Mouse (Mus musculus): ENCODE data around the gene Msh5.

The Msh5 gene

DNA sequence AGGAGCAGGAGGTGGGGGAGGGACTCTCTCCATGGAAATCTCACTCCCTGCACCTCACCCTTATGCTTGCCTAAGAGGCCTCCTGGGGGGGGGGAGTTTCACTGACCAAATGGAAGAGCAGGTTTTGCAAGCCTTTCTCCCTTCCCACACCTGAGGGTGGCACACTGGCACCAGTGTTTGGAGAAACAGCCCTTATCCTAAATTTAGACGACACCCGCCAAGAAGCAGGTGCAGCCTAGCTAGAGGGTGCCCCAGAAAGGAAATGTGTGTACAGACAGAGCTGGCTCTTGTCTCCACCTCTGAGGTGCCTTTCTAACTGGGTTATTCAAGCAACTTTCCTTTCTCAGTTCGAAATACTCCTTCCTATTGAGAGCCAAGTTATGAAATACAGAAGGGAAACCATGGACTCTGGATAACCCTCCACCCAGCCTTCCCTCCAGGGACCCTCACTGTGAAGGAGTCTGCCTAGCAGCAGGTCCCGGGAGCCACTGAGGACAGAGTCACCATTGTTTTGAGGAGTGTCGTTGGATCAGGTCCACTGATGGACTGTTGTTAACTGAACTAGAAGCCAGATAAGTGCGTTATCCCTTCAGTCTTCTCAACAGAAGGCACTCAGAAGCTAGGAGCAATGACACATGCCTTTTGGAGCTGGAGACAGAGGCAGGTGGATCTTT lies 24.1 kb upstream of the Msh5 start:
- no peak for DNase-seq (ENCODE audit: low read depth)

DNA sequence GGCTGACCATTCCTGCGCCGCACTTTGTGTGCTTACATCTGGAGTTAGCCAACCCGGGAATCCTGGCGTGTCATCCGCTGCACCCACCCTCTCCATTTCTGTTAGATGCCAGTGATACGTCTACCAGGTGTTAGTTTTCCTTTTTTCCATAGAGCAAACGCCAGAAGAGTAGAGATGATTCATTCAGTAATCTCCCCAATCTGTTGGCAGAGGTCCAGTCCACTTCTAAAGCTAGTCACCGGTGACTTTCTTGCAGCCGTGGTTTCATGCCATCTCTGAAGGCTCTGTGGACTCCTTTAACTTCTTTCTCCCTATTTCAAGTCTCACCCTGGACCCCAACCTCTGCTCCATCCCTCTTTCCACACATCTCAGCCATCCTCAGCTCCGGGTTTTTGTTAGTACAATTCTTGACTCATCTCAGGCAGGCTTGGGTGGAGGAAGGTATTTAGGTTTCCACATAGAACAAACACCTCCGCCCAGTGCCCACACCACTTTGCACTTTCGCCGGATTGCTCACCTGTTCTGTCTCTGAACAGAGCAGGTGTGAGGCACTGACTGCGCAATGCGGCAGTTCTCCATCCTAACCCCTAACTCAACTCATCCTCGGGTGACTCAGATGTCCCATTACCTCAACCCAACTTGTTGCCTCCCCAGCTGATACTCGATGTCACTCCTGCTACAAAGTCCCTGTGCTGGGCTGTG lies 21.8 kb upstream of the Msh5 start:
- peak; percentile 52 for DNase-seq (ENCODE audit: low read depth)

DNA sequence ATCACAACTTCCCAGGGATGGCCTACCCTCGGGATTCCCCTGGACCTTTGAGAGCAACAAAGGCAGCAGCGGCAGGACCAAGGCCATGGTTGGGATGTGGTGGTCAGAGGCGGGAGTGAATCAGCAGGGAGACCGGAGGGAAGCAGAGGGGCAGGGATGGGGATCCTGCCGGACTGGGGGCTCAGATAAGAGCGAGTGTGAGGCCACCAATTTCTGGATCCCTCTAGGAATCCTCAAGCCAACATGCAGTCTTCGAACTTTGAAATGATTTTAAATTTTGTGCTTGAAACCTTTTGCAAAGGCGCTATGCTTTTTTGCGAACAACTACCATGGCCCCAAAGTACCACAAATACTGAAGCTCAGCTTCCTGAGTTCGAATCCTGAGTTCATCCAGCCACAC lies 19.5 kb upstream of the Msh5 start, which contains the start of gene Mpig6b:
Gene Mpig6b, minus strand, starts transcription at position 101 of the 400 bp plus-strand sequence.
- DNase-seq (ENCODE audit: low read depth): no peak

DNA sequence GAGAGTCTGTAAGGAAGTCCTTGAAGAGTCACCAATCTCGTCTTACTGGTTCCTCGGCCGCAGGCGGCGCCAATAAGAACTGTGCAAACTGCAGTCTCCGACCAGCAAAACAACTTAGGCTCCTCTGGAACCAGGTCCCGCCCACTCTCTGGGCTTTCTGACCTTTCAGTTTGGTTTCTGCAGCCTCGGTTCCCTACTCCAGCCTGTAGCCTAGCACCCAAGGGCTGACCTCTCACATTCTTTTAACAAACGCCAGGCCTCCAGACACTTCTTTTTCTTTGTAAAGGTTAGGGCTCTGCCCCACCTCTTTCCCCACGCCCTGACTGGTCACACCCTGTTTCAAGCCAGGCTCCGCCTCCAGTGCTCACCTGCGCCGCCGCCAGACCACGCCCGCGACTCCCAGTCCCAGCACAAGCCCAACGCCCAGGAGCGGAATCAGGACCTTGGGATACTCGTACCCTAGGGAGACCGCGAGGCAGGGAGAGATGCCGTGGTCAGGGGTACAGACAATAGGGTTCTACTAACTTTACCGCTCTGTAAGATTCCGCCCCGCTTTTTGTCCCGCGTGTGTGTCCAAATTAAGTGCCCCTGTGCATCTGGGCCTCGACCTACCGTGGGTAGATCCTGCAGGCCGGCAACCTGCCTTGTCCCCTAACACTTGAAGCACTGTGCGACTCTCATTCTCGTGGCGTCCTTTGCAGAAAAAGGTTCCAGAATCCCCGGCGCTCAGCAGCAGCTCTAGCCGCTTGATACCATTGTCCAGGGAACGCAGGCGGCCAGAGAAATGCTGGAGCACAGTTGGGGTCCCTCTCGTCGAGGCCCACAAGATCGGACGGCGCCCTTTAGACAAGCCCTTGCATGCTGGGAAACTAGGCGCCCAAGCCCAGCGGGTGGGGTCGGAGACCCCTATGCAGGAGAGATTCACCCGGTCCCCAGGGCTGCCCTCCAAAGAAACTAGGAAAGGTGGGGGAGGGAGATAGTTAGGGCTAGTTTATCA lies 18.7 kb upstream of the Msh5 start, which contains the start of gene Ly6g6c:
Gene Ly6g6c, plus strand, starts transcription at position 438 of the 997 bp plus-strand sequence.
- no peak for DNase-seq (ENCODE audit: low read depth)

DNA sequence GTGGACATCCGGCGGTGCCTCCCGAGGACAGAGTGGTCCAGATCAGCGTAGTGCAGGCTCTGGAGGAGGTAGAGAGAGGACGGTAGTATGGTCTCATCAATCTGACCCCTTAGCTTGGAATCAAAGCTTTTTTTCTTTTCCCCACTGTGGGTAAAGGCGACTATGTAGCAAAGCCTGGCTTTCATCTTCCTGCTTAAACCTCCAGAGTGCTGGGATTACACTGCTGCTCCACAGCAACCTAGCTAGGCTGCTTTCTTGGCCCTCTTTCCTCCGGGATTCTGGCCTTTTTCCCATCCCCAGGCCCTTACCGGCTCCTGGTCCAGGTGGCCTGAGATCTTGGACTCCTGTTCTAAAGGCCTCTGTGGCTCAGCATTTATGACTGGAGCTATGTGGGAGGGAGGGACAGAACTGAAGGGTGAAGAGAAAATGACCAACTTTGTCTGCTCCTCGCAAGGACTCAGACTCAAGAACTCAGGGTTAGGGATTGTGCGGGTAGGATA lies 17.9 kb upstream of the Msh5 start:
- no peak for DNase-seq (ENCODE audit: low read depth)

DNA sequence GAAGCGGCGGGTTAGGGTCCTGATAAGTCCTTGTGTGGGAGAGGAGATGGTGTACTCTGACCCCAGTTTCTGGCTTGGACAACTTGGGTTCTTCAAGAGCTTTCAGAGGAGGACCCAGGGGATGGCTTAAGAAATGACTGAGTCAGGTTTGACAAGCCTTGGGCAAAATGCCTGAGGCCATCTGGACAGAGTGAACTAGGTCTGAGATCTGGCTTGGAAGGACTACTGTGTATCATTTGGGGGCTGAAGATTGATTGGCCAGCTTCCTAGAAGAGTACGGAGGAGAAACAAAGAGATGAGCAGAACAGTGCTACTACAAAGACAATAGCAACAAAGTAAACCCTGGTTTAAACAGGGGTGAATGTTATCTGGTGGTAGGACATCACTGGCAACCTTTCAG lies 16.9 kb upstream of the Msh5 start:
- DNase-seq (ENCODE audit: low read depth): no peak

DNA sequence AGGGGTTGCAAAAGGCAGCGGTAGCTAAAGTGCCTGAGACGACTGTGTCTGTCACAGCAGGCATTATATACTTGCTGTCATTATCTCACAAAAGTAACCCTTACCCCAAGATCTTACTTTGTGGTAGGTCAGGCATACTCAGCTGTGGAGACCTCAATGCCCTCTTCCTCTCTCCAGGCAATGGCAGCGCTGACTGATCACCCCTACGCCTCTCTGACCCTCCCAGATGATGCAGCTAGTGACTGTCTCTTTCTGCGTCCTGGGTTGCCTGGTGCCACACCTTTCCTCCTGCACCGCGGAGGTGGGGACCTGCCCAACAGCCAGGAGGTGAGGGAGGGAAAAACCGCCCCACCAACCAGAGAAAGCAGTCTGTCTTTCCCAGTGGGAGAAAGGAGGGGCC lies 14.8 kb upstream of the Msh5 start:
- DNase-seq (ENCODE audit: low read depth): no peak

DNA sequence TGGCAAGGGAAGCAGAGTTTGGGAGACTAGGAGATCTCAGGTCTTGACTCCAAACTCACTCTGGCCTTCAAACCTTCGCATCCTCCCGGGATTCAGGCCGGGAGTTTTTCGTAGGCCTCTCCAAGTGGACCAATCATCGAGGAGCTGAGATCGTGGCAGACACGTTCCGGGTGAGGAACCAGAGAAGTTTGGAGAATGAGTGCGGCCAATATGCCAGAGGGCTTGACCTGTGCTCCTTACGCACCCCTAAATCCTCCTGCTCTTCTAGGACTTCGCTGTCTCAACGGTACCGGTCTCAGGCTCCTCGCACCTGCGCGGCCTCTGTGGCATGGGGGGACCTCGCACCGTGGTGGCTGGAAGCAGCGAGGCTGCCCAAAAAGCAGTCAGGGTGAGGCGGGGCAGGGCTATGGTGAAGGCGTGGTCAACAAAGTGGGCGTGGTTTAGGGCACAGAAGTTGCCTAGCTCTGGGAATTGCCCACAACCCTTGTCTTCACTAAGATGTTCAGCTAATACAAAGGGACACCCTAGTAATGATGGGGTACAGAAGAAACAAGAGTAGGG lies 14.3 kb upstream of the Msh5 start:
- DNase-seq (ENCODE audit: low read depth): no peak

DNA sequence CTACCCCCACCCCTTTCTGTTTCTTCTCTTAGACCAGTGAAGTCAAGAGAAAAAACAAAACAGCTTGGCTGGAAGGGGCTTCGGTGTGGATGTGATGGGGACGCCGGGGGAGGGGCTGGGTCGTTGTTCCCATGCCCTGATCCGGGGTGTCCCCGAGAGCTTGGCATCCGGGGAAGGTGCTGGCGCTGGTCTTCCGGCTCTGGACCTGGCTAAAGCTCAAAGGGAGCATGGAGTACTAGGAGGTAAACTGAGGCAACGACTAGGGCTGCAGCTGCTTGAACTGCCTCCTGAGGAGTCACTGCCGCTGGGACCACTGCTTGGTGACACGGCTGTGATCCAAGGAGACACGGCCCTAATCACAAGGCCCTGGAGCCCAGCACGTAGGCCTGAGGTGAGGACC lies 13.5 kb upstream of the Msh5 start:
- DNase-seq (ENCODE audit: low read depth): no peak

DNA sequence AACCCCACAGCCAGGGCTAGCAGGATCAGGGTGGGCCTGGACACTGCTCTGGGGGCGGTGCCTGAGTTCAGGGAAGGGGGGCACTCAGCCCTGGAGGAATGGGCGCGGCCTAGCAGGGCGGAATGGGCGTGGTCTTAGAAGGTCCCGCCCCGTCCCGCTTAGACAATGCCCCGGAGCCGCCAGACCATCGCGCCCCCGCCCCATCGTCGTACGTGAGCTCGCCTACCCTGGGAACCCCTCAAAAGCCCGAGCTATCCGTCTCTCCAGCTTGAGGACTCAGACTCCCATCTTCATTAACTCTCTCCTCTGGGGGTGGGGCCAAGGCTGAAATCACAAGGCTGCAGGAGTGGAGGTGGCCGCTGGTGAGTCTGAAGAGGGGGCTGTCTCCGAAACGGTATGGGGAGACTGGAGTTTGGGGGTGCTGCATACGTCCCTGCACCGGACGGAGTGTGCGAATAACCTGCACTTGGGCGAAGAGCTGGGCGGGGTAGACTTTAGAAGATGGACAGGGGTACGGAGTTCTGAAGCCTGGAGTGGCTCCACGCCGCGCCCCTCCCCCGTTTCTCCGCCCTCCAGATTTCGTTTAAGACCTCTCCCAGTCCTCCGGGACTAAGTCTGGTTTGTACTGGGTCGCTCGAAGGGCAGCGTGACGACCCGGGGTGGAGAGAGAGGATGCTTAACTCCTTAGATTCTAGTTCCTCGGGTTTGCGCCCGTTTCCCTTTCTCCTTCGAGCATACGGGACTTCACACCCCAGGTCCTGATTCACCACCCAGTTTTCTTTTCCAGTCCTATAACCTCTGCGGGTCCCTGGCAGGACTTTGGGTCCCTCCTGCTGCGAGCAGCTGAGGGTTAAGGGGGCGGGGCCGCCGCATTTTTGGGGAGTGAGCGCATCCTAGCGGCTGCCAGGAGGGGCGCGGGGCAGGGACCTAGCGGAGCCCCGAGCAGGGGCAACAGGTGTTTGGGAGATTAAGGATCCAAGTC lies 12.7 kb upstream of the Msh5 start, which contains the start of gene Ddah2:
Gene Ddah2, plus strand, starts transcription at position 125 of the 982 bp plus-strand sequence.
- peak; percentile 40 for DNase-seq (ENCODE audit: low read depth)

DNA sequence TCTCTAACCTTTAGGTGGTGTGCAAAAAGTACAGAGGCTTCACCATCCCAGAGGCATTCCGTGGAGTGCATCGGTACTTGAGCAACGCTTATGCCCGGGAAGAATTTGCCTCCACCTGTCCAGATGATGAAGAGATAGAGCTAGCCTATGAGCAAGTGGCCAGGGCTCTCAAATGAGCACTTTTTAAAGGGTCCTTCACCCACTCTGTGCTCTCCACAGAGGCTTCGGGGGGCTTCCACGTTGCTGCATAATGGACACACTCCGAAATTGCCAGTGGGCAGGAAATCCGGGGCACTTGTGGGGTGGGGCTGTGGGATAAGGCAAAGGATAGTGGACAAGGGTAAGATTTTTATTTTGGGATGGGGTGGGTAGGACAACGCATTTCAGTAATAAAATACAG lies 11.8 kb upstream of the Msh5 start:
- DNase-seq (ENCODE audit: low read depth): no peak

DNA sequence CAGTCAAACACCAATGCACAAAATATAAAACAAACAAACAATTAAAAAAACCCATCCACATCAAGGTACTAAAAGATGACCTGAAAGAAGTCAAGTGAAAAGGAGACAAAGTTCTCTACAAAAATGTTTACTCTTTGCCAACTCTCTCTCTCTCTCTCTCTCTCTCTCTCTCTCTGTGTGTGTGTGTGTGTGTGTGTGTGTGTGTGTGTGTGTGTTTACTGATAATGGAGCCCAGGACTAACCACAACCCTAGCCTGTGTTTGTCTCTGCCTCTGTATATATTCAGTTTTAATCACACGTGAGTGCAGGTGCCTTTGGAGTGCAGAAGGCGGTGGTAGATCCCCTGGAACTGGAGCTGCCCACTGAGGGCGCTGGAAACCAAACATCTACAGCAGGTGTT lies 10.5 kb upstream of the Msh5 start:
- no peak for DNase-seq (ENCODE audit: low read depth)

DNA sequence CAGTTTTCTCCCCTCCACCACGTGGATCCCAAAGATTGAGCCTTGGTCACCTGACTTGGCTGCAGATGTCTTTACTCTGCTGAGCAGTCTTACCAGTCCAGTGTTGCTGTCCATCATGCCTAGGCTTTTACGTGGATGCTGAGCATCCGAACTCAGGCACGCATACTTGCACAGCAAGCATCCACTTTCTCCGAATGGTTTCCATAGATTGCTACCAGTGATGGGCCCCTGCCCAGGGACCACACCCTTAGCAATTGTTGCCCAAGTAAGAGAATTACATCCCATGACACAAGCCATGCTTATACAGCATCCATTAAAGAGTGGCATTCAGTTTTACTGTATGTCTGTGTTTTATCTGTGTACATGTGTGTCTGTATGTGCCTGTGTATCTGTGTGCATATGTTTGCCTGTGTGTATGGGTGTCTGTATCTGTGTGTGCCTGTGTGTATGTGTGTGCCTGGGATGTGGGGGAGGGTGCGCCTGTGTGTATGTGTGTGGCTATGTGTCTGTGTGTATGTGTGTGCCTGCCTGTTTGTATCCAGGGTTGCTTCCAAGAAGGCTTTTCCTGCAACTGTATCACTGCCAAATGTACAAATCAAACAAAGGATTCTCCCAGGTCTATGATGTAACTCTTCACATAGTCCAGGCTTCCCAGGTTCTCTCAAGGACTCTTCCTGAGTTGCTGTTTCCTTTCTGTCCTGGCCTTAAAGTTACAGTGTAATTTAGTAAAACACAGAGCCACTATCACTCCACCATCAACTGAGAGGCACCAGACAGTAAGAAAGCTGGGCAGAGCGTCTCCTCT lies 9.3 kb upstream of the Msh5 start:
- DNase-seq (ENCODE audit: low read depth): no peak

DNA sequence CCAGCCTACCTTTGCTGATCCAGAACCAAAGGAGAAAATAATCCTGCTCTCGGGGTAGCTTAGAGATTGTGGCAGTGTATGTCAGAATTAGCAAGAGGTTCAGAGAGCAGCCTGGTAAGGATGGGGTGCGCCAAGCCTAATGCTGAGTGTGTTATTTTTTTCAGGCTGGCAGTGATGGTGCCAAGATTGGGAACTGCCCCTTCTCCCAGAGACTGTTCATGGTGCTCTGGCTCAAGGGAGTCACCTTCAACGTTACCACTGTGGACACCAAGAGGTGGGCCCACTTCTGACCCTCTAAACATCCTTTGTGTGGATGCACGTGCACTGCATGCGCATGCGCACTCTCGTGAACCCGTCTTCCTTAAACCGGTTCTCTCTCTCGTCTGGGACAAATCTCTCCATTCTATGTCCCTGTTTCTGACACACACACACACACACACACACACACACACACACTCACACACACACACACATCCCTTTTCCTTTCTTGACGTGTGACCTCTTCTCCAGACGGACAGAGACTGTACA lies 5.8 kb upstream of the Msh5 start:
- DNase-seq (ENCODE audit: low read depth): no peak

DNA sequence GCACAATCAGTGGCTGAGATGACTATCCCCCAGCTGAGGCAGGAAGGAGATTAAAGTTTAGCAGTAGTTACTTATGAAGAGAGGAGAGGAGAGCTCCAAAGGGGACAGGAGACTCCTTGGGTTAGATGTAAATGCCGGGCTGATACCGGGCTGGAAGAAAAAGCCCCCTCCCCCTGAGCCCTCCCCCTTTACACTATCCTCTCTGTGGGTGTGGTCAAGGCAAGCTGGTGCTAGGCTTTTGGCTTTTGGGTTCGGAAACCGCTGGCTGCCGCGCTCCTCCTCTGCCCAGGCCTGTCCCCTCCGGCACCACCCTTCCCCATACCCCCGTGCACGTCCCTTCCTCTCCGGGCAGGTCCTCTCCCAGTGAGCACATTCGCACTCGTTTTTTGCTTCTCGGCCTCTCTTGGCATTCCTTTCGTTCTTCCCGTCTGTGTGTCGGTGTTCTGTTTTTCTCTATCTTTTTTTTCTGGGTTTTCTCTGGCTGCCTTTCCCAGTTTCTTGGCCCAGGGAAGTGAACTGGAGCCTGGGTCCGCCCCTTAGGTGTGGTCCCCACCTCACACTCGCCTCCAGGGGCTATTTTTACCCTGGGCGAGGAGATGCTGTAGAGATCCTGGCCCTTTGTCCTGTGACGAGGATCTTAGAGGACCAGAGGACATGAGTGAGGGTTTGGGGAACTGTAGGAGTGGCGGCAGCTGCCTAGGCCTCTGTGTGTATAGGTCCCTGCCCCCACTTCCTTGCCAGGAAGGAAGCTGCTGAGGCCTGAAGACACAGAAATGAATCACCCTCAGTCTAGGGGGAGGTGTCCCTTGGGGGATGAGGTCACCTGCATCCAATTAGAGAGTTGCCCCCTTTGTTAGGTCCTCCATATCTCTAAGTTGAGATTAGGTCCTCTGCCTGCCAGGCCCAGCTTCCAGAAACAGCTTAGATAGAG lies 4.9 kb upstream of the Msh5 start:
- DNase-seq (ENCODE audit: low read depth): peak; percentile 98

DNA sequence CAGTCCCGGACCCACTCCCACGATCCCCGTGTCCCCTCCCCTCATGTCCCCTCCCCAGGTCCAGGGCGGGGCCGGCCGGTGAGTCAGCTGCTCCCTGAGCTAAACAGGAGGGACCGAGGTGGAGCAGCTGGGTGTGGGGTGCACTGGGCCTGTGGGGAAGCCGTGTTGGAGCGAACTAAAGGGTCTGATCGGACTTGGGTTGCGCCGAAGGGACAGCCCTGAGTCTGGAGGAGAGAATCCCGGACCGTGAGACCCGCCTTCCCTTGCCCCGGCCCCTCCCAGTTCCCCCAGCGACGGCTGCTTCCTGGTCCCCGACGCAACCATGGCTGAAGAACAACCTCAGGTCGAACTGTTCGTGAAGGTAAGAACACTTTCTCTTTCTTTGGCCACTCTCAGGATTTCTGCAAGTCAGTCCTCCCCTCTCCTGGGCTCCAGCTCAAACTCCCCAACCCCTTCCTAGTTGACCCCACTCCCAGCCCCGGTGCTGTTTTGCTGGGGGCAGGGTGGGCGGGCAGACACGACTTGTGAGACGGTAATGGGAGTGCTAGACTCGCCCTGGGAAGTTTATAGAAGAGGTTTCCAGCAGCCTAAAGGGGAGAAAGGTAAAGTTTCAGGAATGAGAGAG lies 3.7 kb upstream of the Msh5 start:
- DNase-seq (ENCODE audit: low read depth): peak; percentile 88

DNA sequence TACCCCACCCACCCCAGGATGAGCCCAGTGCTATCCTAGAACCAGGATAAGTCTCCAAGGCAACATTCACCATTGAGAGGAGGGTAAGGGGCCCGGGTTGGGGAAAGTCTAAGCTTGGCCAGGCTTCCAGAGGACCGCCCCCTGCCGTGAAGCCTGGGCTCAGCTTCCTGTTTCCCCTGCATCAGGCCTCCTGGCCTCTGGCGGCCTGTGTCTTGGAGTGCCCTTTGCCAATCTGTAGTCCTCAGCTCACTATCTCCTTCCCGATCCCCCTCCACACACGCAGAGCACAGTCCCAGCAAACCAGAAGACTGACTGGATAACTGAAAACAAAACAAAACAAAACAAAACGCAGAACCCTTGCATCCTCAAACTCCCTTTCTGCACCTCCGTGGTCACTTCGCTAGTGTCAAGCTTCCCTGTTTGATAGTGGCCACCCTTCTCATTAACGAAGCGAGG lies 3.0 kb upstream of the Msh5 start, which contains the start of gene Clic1:
Gene Clic1, plus strand, starts transcription at position 406 of the 456 bp plus-strand sequence.
- peak; percentile 92 for DNase-seq (ENCODE audit: low read depth)

Data from 416B (cell line).